Mouse (Mus musculus): Measurements from ENCODE around the gene Nek10.

DNA sequence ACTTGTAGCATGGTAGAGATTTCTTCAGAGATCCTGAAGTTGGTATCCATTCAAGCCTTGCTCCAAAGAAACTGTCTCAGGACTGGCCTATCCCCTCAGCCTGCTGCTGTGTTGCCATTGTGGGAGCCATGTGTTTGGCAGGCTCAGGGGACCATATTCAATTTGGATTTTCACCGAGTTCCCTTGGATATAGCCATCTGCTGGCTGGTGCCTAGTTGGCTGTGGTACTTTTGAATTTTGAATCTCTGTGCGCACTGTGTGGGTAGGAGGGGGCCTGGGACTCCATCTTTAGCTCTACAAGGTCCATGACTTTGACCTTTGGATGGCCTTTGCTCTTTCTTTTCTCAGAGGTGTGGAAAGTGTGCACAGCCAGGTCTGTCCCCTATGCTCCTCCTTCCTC, 66.8 kb downstream of the Nek10 start:
- TF ChIP-seq ZC3H11A (IDR thresholded peaks at IDR 0.05; ENCODE audit: borderline replicate concordance, low read depth, low read length) (no peak), ZNF384 (IDR thresholded peaks at IDR 0.05; ENCODE audit: low read depth, low read length) (no peak)
